Mouse (Mus musculus): ENCODE data around the gene Fam84b. TPM values are rescaled to one million over a fixed set of nuclear protein-coding genes. Genes with fewer than 3 reads are reported as not detected.

The Fam84b gene
- polyA plus RNA-seq (2012; ENCODE audit: insufficient read depth, insufficient read length, low replicate concordance, missing spikeins) = not detected in 2 replicates

DNA sequence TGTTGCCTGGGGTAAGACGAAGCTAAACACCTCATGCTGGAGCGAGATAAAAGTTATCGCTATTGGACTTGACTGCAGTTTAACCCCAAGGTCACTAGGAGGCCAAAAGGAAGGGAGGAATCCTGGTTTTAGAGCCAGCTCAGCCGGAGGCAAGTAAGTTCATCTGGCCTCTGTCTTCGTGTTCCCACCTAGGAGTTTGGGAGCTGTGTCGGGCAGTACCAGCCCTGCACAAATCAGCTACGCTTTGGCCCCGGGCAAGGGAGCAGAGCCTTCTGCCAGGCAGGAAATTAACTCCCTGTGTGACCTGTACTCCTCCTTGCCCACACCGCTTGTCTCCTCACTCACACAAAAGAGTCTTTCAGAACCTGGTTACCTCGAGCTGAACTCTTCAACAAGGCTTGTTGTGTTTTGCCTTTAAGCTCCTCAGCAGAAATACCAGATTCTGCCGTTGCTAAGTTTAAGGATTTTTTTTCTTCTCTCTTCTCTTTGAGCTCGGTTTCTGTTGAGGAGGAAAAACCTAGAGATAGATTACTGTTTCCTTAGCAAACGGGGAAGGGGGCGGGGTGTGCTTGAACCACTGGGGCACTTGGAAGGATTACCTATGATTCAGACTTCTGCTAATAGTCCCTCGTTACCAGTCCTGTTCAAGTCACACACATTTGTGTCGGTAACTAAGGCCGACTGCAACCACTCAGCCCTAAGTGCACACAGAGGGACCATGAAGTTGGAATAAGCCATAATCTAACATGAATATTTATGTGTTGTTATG lies at the start of gene Fam84b:
Fam84b (minus strand) TSS at position 548 of the 769 bp plus-strand sequence.
- H3K4me3 ChIP-seq (ENCODE audit: insufficient read depth, low read depth, low read length) = no peak within 1 kb of the TSS
- no peak for TF ChIP-seq POLR2A (IDR thresholded peaks at IDR 0.05; ENCODE audit: insufficient read depth, low read depth, low read length)
- TF ChIP-seq CTCF (IDR thresholded peaks at IDR 0.05; ENCODE audit: insufficient read depth, low read depth, low read length) = no peak
- no peak within 1 kb of the TSS for H3K27ac ChIP-seq (ENCODE audit: insufficient read depth, low read depth, low read length)
- H3K4me1 ChIP-seq (ENCODE audit: control insufficient read depth, insufficient read depth, low read length) = no peaks in the 10 kb centered on the region
- WGBS = 34% methylated on average over 17 of the region's 17 CpGs

- Histone ChIP-seq H3K4me1 (ENCODE audit: control insufficient read depth, insufficient read depth, low read length) (no peaks in the 10 kb centered on the region), H3K4me3 (ENCODE audit: insufficient read depth, low read depth, low read length) (no peak overlapping the region), H3K27ac (ENCODE audit: insufficient read depth, low read depth, low read length) (no peak overlapping the region)
- TF ChIP-seq CTCF (IDR thresholded peaks at IDR 0.05; ENCODE audit: insufficient read depth, low read depth, low read length) = no peak
- TF ChIP-seq POLR2A (IDR thresholded peaks at IDR 0.05; ENCODE audit: insufficient read depth, low read depth, low read length) = no peak
- WGBS = 45% methylated on average over 6 of the region's 6 CpGs
Measured at GRCm38 (mm10) chr15:60898187-60898965, 44.8 kb upstream of the Fam84b start.

GRCm38 (mm10) chr15:60896040-60896439 lies 42.5 kb upstream of the Fam84b start:
- no peak overlapping the region for H3K27ac ChIP-seq (ENCODE audit: insufficient read depth, low read depth, low read length)
- 93% methylated on average over 2 of the region's 2 CpGs for WGBS
- no peak overlapping the region for H3K4me3 ChIP-seq (ENCODE audit: insufficient read depth, low read depth, low read length)
- TF ChIP-seq CTCF (IDR thresholded peaks at IDR 0.05; ENCODE audit: insufficient read depth, low read depth, low read length) = no peak
- TF ChIP-seq POLR2A (IDR thresholded peaks at IDR 0.05; ENCODE audit: insufficient read depth, low read depth, low read length) = no peak
- H3K4me1 ChIP-seq (ENCODE audit: control insufficient read depth, insufficient read depth, low read length) = no peaks in the 10 kb centered on the region

DNA sequence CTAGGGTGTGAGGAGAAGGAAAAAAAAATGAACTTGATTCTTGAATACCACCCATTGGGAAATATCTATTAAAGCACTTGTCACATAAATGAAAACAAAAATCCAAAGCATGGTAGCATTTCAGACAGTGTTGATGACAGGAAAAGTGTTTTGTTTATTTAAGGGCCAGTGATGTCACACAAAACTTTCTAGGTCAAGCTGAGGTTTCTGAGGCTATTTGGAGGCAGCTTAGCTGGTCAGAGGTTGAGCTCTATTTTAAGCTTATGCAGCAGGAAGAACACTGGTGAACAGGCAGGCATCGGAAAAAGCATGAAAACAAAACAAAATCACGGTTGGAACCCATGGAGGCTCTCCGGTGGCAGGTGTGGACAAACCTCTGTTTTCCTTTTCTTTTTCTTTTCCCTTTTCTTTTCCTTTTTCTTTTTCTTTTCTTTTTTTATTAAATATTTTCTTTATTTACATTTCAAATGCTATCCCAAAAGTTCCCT lies 39.4 kb upstream of the Fam84b start:
- WGBS = 77% methylated on average over 3 of the region's 3 CpGs
- TF ChIP-seq CTCF (IDR thresholded peaks at IDR 0.05; ENCODE audit: insufficient read depth, low read depth, low read length) = no peak
- TF ChIP-seq POLR2A (IDR thresholded peaks at IDR 0.05; ENCODE audit: insufficient read depth, low read depth, low read length) = no peak
- Histone ChIP-seq H3K27ac (ENCODE audit: insufficient read depth, low read depth, low read length) (no peak overlapping the region), H3K4me3 (ENCODE audit: insufficient read depth, low read depth, low read length) (no peak overlapping the region), H3K4me1 (ENCODE audit: control insufficient read depth, insufficient read depth, low read length) (no peaks in the 10 kb centered on the region)

GRCm38 (mm10) chr15:60888724-60889123 lies 35.1 kb upstream of the Fam84b start:
- WGBS = 99% methylated on average over 2 of the region's 2 CpGs
- TF ChIP-seq CTCF (IDR thresholded peaks at IDR 0.05; ENCODE audit: insufficient read depth, low read depth, low read length) (no peak), POLR2A (IDR thresholded peaks at IDR 0.05; ENCODE audit: insufficient read depth, low read depth, low read length) (no peak)
- H3K4me1 ChIP-seq (ENCODE audit: control insufficient read depth, insufficient read depth, low read length) = no peaks in the 10 kb centered on the region

DNA sequence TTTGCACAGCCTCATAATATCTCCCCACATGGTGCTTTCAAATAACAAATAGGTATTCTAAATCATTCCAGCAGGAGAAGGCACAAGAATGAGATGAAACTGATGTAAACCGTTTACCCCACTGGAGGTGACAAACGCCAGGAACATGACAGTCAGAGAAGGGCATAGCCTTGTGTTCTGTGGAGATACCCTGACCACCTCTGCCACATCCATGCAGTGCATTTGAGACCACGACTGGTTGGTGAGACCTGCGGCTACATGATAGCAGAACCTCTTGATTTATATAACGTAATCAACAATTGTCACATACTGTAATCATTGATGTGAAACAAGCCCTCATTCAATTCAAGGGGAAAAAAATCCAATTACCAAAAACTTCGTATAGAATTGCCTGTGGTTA lies 22.1 kb upstream of the Fam84b start:
- Histone ChIP-seq H3K4me3 (ENCODE audit: insufficient read depth, low read depth, low read length) (no peak overlapping the region), H3K27ac (ENCODE audit: insufficient read depth, low read depth, low read length) (no peak overlapping the region), H3K4me1 (ENCODE audit: control insufficient read depth, insufficient read depth, low read length) (no peaks in the 10 kb centered on the region)
- 91% methylated on average over 6 of the region's 6 CpGs for WGBS
- no peak for TF ChIP-seq CTCF (IDR thresholded peaks at IDR 0.05; ENCODE audit: insufficient read depth, low read depth, low read length)
- TF ChIP-seq POLR2A (IDR thresholded peaks at IDR 0.05; ENCODE audit: insufficient read depth, low read depth, low read length) = no peak

More at GRCm38 (mm10) chr15:60888724-60889123, 35.1 kb upstream of the Fam84b start:
- Histone ChIP-seq H3K27ac (ENCODE audit: insufficient read depth, low read depth, low read length) (no peak overlapping the region), H3K4me3 (ENCODE audit: insufficient read depth, low read depth, low read length) (no peak overlapping the region)

GRCm38 (mm10) chr15:60862417-60862816 lies 8.8 kb upstream of the Fam84b start:
- WGBS = 85% methylated on average over 3 of the region's 3 CpGs
- no peaks in the 10 kb centered on the region for H3K4me1 ChIP-seq (ENCODE audit: control insufficient read depth, insufficient read depth, low read length)
- H3K27ac ChIP-seq (ENCODE audit: insufficient read depth, low read depth, low read length) = no peak overlapping the region
- no peak overlapping the region for H3K4me3 ChIP-seq (ENCODE audit: insufficient read depth, low read depth, low read length)
- TF ChIP-seq CTCF (IDR thresholded peaks at IDR 0.05; ENCODE audit: insufficient read depth, low read depth, low read length) (no peak), POLR2A (IDR thresholded peaks at IDR 0.05; ENCODE audit: insufficient read depth, low read depth, low read length) (no peak)

GRCm38 (mm10) chr15:60855112-60855511 lies 1.5 kb upstream of the Fam84b start:
- no peak overlapping the region for H3K4me3 ChIP-seq (ENCODE audit: insufficient read depth, low read depth, low read length)
- WGBS = 40% methylated on average over 1 of the region's 1 CpGs
- no peak for TF ChIP-seq CTCF (IDR thresholded peaks at IDR 0.05; ENCODE audit: insufficient read depth, low read depth, low read length)
- no peak for TF ChIP-seq POLR2A (IDR thresholded peaks at IDR 0.05; ENCODE audit: insufficient read depth, low read depth, low read length)
- H3K4me1 ChIP-seq (ENCODE audit: control insufficient read depth, insufficient read depth, low read length) = no peaks in the 10 kb centered on the region
- H3K27ac ChIP-seq (ENCODE audit: insufficient read depth, low read depth, low read length) = no peak overlapping the region

DNA sequence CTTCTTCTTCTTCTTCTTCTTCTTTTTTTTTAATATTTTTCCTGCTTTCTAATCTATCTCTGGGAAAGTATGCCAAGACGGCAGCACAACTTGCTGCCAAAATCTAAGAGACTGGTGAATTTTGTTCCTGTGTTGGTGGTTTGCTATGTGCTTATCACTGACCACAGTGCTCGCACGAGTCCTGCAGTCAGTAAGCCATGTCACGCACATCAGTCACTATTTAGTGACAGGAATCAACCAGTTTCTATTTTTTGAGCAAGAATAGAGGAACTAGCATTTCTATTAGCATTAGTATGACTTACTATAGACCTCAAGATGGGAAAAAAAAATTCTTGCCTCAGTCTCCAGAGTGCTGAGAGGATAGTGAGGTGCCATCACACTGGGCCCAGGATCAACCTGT lies 573 bp upstream of the Fam84b start:
- H3K27ac ChIP-seq (ENCODE audit: insufficient read depth, low read depth, low read length) = no peak overlapping the region
- no peaks in the 10 kb centered on the region for H3K4me1 ChIP-seq (ENCODE audit: control insufficient read depth, insufficient read depth, low read length)
- TF ChIP-seq POLR2A (IDR thresholded peaks at IDR 0.05; ENCODE audit: insufficient read depth, low read depth, low read length) (no peak), CTCF (IDR thresholded peaks at IDR 0.05; ENCODE audit: insufficient read depth, low read depth, low read length) (no peak)
- H3K4me3 ChIP-seq (ENCODE audit: insufficient read depth, low read depth, low read length) = no peak overlapping the region
- 88% methylated on average over 4 of the region's 4 CpGs for WGBS
